Mouse (Mus musculus): ENCODE results near the gene Ect2l. TPM values are rescaled to one million over a fixed set of nuclear protein-coding genes. Genes with fewer than 3 reads are reported as not detected.
"Not testable (repeated sequence)": the region's sequence is repeated elsewhere in the genome, so short reads cannot be mapped to it uniquely, and the experiment has no call there.

The Ect2l gene
- polyA plus RNA-seq, 1 experiment: not detected

GRCm38 (mm10) chr10:18142231-18142630, 68.5 kb downstream of the Ect2l start:
- TF ChIP-seq CTCF (IDR thresholded peaks at IDR 0.05; ENCODE audit: low read depth, low read length) (no peak), POLR2A (IDR thresholded peaks at IDR 0.05; ENCODE audit: borderline replicate concordance, low read depth, low read length) (no peak)
- Histone ChIP-seq H3K4me1 (ENCODE audit: control insufficient read depth, insufficient read depth, low read length) (no peaks in the 10 kb centered on the region), H3K27ac (ENCODE audit: insufficient read depth, low read depth, low read length) (no peak overlapping the region), H3K4me3 (ENCODE audit: insufficient read depth, low read length) (no peak overlapping the region)

- Histone ChIP-seq H3K4me3 (ENCODE audit: insufficient read depth, low read length) (no peak overlapping the region), H3K4me1 (ENCODE audit: control insufficient read depth, insufficient read depth, low read length) (no peaks in the 10 kb centered on the region), H3K27ac (ENCODE audit: insufficient read depth, low read depth, low read length) (no peak overlapping the region)
- no peak for TF ChIP-seq CTCF (IDR thresholded peaks at IDR 0.05; ENCODE audit: low read depth, low read length)
- no peak for TF ChIP-seq POLR2A (IDR thresholded peaks at IDR 0.05; ENCODE audit: borderline replicate concordance, low read depth, low read length)
Measured at GRCm38 (mm10) chr10:18141389-18141788, 69.3 kb downstream of the Ect2l start.

- TF ChIP-seq CTCF (IDR thresholded peaks at IDR 0.05; ENCODE audit: low read depth, low read length): no peak
- no peak for TF ChIP-seq POLR2A (IDR thresholded peaks at IDR 0.05; ENCODE audit: borderline replicate concordance, low read depth, low read length)
- Histone ChIP-seq H3K4me1 (ENCODE audit: control insufficient read depth, insufficient read depth, low read length) (no peaks in the 10 kb centered on the region), H3K27ac (ENCODE audit: insufficient read depth, low read depth, low read length) (no peak overlapping the region), H3K4me3 (ENCODE audit: insufficient read depth, low read length) (no peak overlapping the region)
Measured at GRCm38 (mm10) chr10:18139615-18140014, 71.1 kb downstream of the Ect2l start.

- H3K27ac ChIP-seq (ENCODE audit: insufficient read depth, low read depth, low read length): not testable (repeated sequence)
Measured at GRCm38 (mm10) chr10:18138853-18139503, 71.7 kb downstream of the Ect2l start.

GRCm38 (mm10) chr10:18131666-18132650, 78.7 kb downstream of the Ect2l start:
- Histone ChIP-seq H3K4me3 (ENCODE audit: insufficient read depth, low read length) (no peak overlapping the region), H3K27ac (ENCODE audit: insufficient read depth, low read depth, low read length) (no peak overlapping the region), H3K4me1 (ENCODE audit: control insufficient read depth, insufficient read depth, low read length) (no peaks in the 10 kb centered on the region)
- no peak for TF ChIP-seq POLR2A (IDR thresholded peaks at IDR 0.05; ENCODE audit: borderline replicate concordance, low read depth, low read length)
- no peak for TF ChIP-seq CTCF (IDR thresholded peaks at IDR 0.05; ENCODE audit: low read depth, low read length)

More at GRCm38 (mm10) chr10:18138853-18139503, 71.7 kb downstream of the Ect2l start:
- H3K4me3 ChIP-seq (ENCODE audit: insufficient read depth, low read length); H3K4me1 ChIP-seq (ENCODE audit: control insufficient read depth, insufficient read depth, low read length): not testable (repeated sequence)

GRCm38 (mm10) chr10:18130276-18130675, 80.4 kb downstream of the Ect2l start:
- no peak overlapping the region for H3K27ac ChIP-seq (ENCODE audit: insufficient read depth, low read depth, low read length)
- no peaks in the 10 kb centered on the region for H3K4me1 ChIP-seq (ENCODE audit: control insufficient read depth, insufficient read depth, low read length)
- no peak overlapping the region for H3K4me3 ChIP-seq (ENCODE audit: insufficient read depth, low read length)
- TF ChIP-seq POLR2A (IDR thresholded peaks at IDR 0.05; ENCODE audit: borderline replicate concordance, low read depth, low read length) (no peak), CTCF (IDR thresholded peaks at IDR 0.05; ENCODE audit: low read depth, low read length) (no peak)

GRCm38 (mm10) chr10:18118336-18118735, 92.4 kb downstream of the Ect2l start:
- no peaks in the 10 kb centered on the region for H3K4me1 ChIP-seq (ENCODE audit: control insufficient read depth, insufficient read depth, low read length)
- H3K4me3 ChIP-seq (ENCODE audit: insufficient read depth, low read length): no peak overlapping the region
- no peak overlapping the region for H3K27ac ChIP-seq (ENCODE audit: insufficient read depth, low read depth, low read length)
- no peak for TF ChIP-seq CTCF (IDR thresholded peaks at IDR 0.05; ENCODE audit: low read depth, low read length)
- no peak for TF ChIP-seq POLR2A (IDR thresholded peaks at IDR 0.05; ENCODE audit: borderline replicate concordance, low read depth, low read length)

- no peak overlapping the region for H3K4me3 ChIP-seq (ENCODE audit: insufficient read depth, low read length)
- H3K27ac ChIP-seq (ENCODE audit: insufficient read depth, low read depth, low read length): no peak overlapping the region
- TF ChIP-seq CTCF (IDR thresholded peaks at IDR 0.05; ENCODE audit: low read depth, low read length): no peak
- no peak for TF ChIP-seq POLR2A (IDR thresholded peaks at IDR 0.05; ENCODE audit: borderline replicate concordance, low read depth, low read length)
- H3K4me1 ChIP-seq (ENCODE audit: control insufficient read depth, insufficient read depth, low read length): no peaks in the 10 kb centered on the region
Measured at GRCm38 (mm10) chr10:18113473-18114093, 97.1 kb downstream of the Ect2l start.

GRCm38 (mm10) chr10:18110940-18111339, 99.8 kb downstream of the Ect2l start:
- TF ChIP-seq CTCF (IDR thresholded peaks at IDR 0.05; ENCODE audit: low read depth, low read length): no peak
- TF ChIP-seq POLR2A (IDR thresholded peaks at IDR 0.05; ENCODE audit: borderline replicate concordance, low read depth, low read length): no peak
- H3K4me1 ChIP-seq (ENCODE audit: control insufficient read depth, insufficient read depth, low read length): no peaks in the 10 kb centered on the region
- H3K27ac ChIP-seq (ENCODE audit: insufficient read depth, low read depth, low read length): no peak overlapping the region
- no peak overlapping the region for H3K4me3 ChIP-seq (ENCODE audit: insufficient read depth, low read length)

- no peak overlapping the region for H3K27ac ChIP-seq (ENCODE audit: insufficient read depth, low read depth, low read length)
- H3K4me1 ChIP-seq (ENCODE audit: control insufficient read depth, insufficient read depth, low read length): no peaks in the 10 kb centered on the region
- no peak overlapping the region for H3K4me3 ChIP-seq (ENCODE audit: insufficient read depth, low read length)
- no peak for TF ChIP-seq CTCF (IDR thresholded peaks at IDR 0.05; ENCODE audit: low read depth, low read length)
- TF ChIP-seq POLR2A (IDR thresholded peaks at IDR 0.05; ENCODE audit: borderline replicate concordance, low read depth, low read length): no peak
Measured at GRCm38 (mm10) chr10:18107471-18107870, 103.2 kb downstream of the Ect2l start.
